Mouse (Mus musculus) liver, adult (tissue): Measurements from ENCODE around the gene Rpl27a.

Experiments used
- GATA4 ChIP-seq: IDR thresholded peaks from 2 replicates; pipeline ENCODE4 v1.6.1; 2014; ENCODE audit warnings: mild to moderate bottlenecking, low read length; ENCODE audit not compliant: insufficient replicate concordance

The Rpl27a gene

DNA sequence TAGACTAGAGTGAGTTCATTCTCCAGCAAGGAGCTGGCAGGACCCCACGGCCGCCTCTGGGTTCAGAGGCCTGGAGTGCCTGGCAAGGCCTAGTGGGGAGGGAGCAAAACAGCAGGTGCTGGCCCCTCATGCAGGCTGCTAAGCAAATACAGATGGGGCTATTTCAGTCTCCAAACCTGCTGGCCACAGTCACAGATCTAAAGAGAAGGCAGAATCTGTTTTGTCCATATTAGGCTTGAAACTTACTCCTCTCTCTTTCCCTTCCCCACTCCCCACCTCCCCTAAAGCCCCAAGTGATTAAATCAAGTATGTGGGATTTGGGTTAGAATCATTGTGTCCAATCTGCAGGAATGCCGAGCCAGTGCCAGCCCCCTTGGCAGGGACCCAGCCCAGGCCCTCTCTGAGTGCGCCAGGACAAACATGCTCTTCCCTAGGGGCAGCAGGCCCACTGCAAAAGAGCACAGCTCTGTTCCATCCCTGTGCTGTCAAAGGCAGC lies 17.6 kb downstream of the Rpl27a start:
- TF ChIP-seq GATA4: no peak

DNA sequence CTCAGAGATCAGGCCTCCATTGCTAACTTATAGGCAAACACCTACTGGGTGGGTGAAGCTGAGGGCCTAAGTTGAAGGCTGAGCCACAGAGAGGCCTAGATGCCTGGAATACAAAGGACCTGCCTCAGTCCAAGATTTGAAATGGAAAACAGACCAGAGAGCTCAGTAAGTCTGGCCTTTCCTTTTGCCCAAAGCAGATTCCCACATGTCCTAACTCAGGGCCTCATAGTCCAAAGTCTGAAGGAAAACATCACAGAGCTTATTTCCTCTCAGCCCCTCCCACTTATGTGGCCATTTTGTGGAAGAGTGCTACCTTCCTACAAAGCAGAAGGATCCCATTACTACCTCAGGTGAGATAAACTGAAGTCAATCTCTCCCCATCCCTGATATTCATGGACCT lies 22.0 kb downstream of the Rpl27a start:
- no peak for TF ChIP-seq GATA4

DNA sequence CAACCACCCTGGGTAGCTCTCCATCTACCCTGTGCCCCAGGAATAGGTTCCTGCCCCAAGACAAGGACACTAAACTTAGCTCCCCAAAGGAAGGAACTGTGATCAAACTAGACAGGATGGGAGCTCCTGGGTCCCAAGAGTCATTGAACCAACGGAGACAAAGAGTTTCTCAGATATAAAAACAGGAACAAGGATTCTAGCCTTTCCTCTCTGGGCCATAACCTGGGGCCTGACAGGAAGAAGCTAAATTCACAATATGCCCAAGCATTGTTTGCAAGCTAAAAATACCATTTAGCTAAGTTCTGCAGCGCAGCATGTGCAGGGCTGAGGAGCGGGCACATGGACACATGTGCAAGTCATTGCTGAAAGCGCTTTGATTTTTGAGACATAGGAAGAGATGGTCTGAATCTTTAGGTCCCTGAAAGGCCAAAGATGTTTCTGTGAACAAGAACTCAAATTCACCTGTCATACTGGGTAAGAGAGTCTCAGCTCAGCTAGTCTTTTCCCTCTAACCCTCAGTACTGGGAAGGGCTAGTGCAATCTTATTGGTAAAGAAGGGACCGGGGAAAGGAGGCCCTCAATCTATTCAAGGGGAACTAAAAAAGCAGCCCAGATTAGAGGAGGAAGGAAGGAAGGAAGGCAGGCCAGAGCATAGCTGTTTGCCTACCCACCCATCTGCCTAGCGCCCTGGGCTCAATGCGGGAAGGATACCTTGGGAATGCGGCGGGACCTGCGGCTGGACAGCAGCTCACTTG lies 22.8 kb downstream of the Rpl27a start:
- TF ChIP-seq GATA4: peak; percentile 62; the same call in 1 of the 2 replicates

DNA sequence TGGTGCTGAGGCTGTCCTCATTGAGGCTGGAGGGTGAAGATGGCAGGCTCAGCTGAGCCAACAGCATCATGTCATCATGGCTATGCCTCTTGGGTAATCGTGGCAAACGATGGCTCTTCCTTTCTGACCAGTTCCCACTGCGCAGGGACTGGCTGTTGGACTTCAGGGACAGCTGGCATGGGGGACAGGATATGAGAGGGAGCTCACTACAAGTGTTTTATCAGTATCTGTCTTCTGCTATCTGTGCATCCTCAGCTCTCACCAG lies 23.3 kb downstream of the Rpl27a start:
- TF ChIP-seq GATA4: no peak; the same call in 1 of the 2 replicates

DNA sequence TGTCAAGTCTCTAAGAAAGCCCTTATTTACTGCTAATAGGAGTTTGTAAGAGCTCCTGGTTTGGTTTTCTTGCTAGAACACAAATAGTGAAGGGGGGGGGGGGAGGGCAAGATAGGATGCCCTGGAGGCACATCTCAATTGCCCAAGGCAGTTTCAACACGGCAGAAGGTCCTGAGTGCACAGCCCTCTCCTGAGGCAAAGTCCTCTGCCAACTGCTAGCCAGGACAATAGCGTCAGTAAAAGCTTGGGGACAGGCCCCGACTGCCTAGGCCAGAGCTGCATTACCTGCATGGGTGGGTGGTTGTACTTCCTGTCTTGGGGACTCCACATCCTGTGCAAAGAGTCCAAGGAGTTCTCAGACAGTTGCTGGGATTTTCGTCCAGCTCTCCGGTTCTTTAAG lies 25.8 kb downstream of the Rpl27a start:
- TF ChIP-seq GATA4: no peak

DNA sequence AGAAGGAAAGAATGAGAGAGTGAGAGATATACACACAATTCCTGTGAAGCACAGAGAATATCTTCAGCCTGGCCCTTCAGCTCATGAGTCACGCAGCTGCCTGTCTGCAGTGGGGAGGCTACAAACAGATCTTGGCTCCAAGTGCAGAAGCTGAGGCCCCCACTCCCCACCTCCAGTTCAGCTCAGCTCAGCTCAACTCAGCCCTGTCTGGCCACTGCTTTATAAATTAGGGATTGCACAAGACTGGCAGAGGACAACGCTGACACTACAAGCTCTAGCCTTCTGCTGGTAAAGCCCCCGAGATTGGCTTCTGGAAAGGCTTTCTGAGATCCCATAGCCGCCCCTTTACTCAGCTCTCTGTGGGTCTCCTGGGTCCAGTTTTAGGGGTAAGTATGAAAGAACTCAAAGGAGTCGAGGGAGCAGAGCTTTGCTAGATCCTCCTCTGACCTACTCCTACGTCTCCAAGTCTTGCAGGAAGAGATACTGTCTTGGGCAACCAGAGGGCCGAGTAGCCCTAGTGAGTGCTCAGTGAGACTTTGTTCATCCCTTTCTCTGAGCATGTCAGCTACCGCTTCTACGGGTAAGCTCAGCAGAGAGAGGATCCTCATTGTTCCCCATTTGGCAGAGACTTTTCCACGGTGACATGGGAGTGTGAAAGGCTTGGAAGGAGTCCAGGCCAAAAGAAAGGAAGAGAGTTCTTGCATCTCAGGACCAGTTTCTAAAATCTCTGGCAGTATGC lies 26.5 kb downstream of the Rpl27a start:
- no peak for TF ChIP-seq GATA4

DNA sequence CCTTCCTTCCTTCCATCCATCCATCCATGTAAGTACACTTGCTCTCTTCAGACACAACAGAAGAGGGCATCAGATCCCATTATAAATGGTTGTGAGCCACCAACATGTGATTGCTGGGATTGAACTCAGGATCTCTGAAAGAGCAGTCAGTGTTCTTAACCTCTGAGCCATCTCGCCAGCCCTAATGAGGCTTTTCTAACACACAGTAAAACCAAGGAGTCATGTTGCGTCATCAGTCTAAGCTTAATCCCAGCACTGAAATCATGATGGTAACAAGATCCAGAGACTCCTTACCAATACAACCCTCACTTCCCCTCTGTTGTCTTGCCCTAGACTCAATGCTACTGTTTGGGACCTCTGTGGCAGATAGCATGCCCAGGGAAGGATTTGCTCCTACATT lies 27.2 kb downstream of the Rpl27a start:
- no peak for TF ChIP-seq GATA4

DNA sequence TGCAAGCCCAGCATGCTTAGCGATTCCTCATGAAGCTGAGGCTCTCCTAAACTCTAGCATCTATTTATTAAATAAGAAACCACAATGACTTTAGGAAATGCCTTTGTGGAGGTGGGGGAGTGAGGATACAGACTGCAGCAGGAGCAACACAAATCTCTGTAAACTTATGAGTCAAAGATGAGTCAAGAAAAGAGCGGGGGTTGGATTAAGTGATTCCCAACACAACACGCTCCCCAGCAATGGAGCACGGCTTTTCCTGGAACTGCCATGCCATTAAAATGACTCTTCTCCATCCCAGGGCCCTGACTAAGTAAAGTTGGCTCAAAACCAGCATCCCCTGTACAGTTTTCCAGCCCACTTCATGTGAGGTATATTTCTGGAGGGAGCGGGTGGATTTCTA lies 27.8 kb downstream of the Rpl27a start:
- TF ChIP-seq GATA4: no peak

DNA sequence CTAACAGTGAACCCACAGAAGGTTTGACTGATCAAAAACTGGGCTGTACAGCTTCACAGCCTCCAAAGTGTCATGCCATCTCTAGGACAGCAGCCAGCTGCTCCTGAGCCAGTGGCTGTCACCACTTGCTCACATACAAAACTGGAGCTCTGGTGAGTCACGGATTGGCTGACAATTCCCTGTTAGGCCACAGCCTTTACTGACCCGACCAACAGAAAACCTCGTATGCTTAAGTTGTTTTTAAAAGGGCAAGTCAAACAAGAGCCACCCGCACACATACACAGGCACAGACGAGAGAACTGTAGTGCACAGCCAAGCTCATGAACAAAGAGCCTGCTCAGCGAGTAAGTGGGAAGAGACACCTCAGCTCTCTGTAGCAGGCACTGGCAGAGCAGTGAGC lies 40.6 kb downstream of the Rpl27a start:
- TF ChIP-seq GATA4: no peak

DNA sequence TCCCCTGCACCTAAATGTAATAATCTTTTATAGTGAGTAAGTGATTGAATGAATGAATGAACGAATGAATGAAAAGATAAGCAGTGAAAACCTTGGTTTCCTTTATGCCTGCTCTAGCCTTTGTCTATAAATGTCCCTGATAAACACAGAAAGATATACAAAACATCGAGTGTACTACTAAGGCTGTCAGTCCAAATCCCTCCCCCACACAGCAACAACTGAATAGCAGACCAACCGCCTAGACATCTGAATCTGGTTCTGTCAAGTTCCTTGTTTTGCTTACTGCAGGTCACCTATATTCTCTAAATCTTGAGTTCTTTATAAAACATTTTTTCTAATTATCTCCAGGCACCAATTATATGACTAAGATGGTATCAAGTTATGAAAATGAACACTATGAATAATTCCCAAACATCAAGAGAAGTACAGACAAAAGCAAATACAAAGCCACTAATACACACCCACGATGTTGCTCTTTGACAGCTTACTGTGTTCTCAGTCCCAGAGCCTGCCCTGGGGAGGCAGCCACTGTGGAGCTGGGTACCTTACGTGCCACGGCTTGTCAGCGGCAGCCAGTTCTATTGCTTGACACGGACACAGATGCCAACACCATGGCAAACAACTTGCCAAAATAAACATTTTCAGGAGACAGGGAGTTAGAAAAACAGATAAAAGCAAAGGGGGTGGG lies 42.7 kb downstream of the Rpl27a start:
- TF ChIP-seq GATA4: no peak

DNA sequence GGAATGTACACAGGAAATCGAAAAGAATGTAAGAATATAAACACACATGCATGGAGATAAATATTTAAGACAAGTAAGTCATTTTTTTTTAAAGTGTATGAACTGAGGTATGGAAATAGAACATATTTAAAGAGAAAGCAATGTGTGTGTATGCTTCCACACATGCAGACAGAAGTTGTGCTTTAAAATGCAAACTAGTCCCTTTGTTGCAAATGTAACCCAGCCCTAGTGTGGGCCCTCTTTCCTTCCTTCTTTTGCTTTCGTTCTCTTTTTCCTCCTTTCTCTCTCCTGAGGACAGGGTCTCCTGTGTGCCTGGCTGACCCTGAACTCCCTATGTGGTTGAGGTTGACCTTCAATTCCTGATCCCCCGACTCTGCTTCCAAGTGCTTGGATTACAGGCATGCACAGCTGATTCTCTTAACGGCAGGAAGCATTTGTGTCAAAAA lies 43.2 kb downstream of the Rpl27a start:
- no peak for TF ChIP-seq GATA4

DNA sequence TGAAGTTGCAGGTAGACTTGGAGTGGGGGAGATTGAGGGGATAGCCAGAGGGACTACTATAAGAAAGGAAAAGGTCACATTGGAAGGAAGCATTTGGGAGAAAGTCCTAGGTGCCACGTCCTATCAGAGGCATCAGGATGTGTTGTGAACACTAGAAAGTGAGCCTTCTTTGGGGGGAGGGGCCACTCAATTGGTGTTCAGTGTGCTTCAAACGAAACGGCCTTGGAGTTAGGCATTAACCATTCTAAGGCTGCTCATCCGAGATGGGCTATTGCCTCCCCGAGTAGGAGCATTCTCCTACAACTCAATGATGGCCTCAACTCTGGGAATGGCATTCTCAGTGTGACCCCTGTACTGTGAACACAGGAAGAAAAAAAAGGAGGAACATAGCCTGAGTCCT lies 43.7 kb downstream of the Rpl27a start:
- TF ChIP-seq GATA4: no peak

DNA sequence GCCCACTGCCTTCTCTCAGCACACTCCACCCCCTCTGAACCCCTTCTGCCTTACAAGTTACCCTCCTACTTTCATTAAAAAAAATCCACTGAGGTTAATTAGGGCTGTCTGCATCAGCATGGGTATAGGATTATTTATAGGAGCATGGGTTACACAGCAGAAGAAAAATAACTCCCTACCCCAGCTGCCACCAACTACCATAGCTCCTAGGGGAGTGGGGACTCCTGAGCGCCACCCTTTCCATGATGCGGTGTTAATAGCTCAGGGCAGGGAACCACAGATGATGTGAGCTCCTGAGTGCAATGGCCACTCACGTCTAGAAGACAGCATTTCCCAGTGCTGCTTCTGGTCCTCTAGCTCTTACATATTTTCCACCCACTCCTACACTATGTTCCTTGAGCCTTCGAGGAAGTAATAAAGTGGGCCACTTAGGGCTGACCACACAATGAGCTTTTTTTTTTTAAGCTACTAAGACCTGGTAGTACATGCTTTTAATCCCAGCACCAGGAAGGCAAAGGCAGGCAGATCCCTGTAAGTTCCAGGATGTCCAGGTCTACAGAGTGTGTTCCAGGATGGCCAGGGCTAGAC lies 44.9 kb downstream of the Rpl27a start:
- no peak for TF ChIP-seq GATA4

DNA sequence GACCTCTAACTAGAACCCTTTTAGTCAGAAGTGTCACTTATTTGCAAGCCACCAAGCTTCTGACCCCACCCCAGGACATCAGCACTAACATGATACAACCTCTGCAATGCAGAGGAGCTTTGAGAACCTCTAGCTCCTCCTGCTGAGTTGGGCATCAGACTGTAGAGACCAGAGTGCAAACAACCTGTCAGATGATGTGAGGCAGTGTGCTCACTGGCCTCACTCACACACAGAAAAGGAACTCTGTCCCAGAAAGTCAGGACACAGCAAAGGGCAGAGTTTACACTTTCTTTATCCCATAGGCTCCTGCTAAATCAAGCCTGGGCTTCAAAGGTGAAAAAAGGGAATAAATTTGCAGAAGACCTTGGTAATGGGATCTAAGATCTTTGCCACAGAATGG lies 47.4 kb downstream of the Rpl27a start:
- TF ChIP-seq GATA4: no peak

DNA sequence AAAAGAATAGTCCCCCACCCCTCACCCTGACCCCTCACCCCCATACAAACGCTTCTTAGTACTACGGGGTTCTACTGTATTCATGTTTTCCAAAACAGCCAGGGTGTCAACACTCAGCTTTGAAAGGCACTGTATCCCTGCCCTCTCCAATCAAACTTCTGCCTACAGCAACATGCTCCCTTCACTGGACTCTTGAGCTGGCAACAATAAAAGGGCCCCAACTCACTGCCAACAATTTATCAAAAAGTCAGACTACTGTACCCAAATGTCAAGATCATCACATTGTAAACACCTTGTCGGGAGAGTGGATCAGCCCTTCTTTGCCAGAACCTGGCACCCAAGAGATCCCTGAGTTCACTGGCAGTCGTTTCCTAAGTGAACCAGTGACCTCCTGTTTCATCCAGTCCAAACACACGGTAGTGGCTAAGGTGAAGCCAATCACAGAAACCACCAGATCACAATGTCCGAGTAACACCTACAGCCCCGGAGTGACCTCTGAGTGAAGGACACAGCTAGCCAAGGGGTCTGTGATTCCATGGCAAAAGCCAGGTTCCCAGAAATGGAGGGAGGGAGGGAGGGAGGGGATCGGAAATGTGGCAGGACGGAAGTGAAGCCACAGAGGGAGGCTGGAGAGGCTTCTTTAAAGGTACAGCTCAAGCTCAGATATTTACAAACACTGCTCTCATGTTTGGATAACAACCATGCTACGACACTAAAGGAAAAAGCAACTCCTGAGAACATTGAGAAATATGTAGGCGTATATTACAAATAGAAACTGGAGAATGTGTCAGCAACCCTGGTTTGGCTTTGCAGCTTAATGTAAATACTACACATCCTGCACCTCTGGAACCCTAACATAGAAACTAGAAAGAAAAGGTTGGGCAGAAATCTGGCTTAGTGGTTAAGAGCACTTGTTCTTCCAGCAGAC lies 48.2 kb downstream of the Rpl27a start:
- no peak for TF ChIP-seq GATA4

DNA sequence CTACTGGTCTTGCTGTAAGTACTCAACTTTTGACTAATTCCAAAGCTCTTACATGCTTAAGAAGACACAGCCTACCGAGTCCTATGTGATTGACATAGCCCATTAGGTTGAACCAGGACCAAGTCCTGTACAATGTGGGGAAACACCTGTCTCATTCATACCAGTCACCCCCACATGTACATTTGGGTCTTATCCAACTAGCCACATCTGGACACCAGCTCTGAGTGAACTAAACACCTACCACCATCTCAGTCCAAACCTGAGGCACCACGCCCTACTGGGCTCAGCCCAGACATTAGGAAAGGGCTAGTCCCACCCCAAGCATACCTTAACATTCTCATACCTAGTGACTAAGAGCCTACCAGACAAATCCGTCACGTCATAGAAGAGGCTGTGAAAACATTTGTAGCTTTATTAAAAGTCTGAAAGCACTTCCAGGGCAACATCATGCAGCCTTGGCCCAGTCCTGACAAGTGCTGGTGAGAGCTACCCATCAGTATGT lies 49.5 kb downstream of the Rpl27a start:
- no peak for TF ChIP-seq GATA4
